Comparison of ENCODE assay signal across 20 mouse cellular contexts in the genomic region with DNA sequence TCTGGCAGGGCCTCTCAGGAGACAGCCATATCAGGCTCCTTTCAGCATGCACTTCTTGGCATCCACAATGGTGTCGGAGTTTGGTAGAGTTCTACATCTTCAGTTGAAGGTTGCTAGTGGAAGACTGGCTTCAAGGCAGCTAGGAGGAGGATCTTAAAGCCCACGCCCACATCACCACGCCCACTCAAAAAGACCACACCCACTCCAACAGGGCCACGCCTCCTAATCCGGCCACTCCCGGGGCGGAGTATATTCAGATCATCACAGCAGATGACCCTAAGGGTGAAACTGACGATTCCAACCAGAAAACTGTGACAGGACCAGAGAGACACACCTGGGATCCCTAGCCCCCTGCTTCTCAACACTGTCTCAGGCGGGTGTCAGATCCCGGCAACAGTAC.
DNase-seq lines count a peak whose midpoint lies in the region; ATAC-seq and TF ChIP-seq lines count a peak whose summit lies in the region.
"Had no signal": no experiment of that assay in that cellular context is flagged by ENCODE, and none has a peak within 500 bp of the region (broad histone marks: within the 10 kb centered on the region; RNA-seq: fewer than 3 reads in every experiment).

No protein-coding gene starts in this region.

- no peak overlapping the region for H3K4me2 ChIP-seq in midbrain, embryonic 15.5 days
- H3K4me2 ChIP-seq in forebrain, embryonic 12.5 days = no peak overlapping the region
- H3K4me2 ChIP-seq: embryonic facial prominence, embryonic 13.5 days; heart, embryonic 13.5 days had no signal

- no peak for TF ChIP-seq EP300 in ES-Bruce4 (IDR thresholded peaks at IDR 0.05; ENCODE audit: insufficient read depth, low read depth, low read length)

- WGBS in midbrain, embryonic 10.5 days = 77% methylated on average over 10 of the region's 10 CpGs
- 81% methylated on average over 10 of the region's 10 CpGs for WGBS in midbrain, embryonic 15.5 days
- WGBS in forebrain, embryonic 12.5 days = 80% methylated on average over 10 of the region's 10 CpGs

- H3K9me3 ChIP-seq in midbrain, embryonic 10.5 days (replicated peaks) = no peaks in the 10 kb centered on the region
- no peaks in the 10 kb centered on the region for H3K9me3 ChIP-seq in midbrain, embryonic 15.5 days
- no peaks in the 10 kb centered on the region for H3K9me3 ChIP-seq in ES-Bruce4 (replicated peaks; ENCODE audit: control insufficient read depth, insufficient read depth, low read length, poor library complexity, severe bottlenecking)
- H3K9me3 ChIP-seq in forebrain, embryonic 12.5 days = no peaks in the 10 kb centered on the region
- H3K9me3 ChIP-seq: embryonic facial prominence, embryonic 13.5 days; heart, embryonic 13.5 days had no signal

- H3K9ac ChIP-seq in midbrain, embryonic 15.5 days = no peak overlapping the region
- no peak overlapping the region for H3K9ac ChIP-seq in ES-Bruce4 (ENCODE audit: low read depth, poor library complexity, severe bottlenecking)
- no peak overlapping the region for H3K9ac ChIP-seq in forebrain, embryonic 12.5 days
- H3K9ac ChIP-seq: embryonic facial prominence, embryonic 13.5 days; heart, embryonic 13.5 days had no signal

- H3K27ac ChIP-seq in midbrain, embryonic 10.5 days (replicated peaks) = 0 out of 2 replicates have a peak overlapping the region, but pooled peaks have one; percentile 25
- H3K27ac ChIP-seq in midbrain, embryonic 15.5 days = no peak overlapping the region
- H3K27ac ChIP-seq in ES-Bruce4 (ENCODE audit: insufficient read depth, low read length) = no peak overlapping the region; the same call in 1 of the 2 replicates
- H3K27ac ChIP-seq in forebrain, embryonic 12.5 days = no peak overlapping the region
- H3K27ac ChIP-seq: embryonic facial prominence, embryonic 13.5 days; heart, embryonic 13.5 days had no signal

- H3K36me3 ChIP-seq in midbrain, embryonic 10.5 days = no peaks in the 10 kb centered on the region
- H3K36me3 ChIP-seq in midbrain, embryonic 15.5 days (replicated peaks) = no peaks in the 10 kb centered on the region
- no peaks in the 10 kb centered on the region for H3K36me3 ChIP-seq in ES-Bruce4 (ENCODE audit: control insufficient read depth, insufficient read depth, low read length, poor library complexity, severe bottlenecking)
- H3K36me3 ChIP-seq in forebrain, embryonic 12.5 days (replicated peaks) = no peaks in the 10 kb centered on the region
- H3K36me3 ChIP-seq: embryonic facial prominence, embryonic 13.5 days; heart, embryonic 13.5 days had no signal

- H3K4me1 ChIP-seq in midbrain, embryonic 10.5 days = peaks cover 29% of the 10 kb centered on the region
- H3K4me1 ChIP-seq in midbrain, embryonic 15.5 days = no peaks in the 10 kb centered on the region
- H3K4me1 ChIP-seq in ES-Bruce4 (ENCODE audit: control insufficient read depth, insufficient read depth, low read length) = no peaks in the 10 kb centered on the region
- H3K4me1 ChIP-seq in forebrain, embryonic 12.5 days = peaks cover 2% of the 10 kb centered on the region; the same call in 1 of the 2 replicates
- H3K4me1 ChIP-seq: heart, embryonic 13.5 days had no signal

- H3K4me3 ChIP-seq in midbrain, embryonic 10.5 days = no peak overlapping the region
- H3K4me3 ChIP-seq in midbrain, embryonic 15.5 days = no peak overlapping the region
- peak overlapping the region; percentile 30 for H3K4me3 ChIP-seq in ES-Bruce4 (ENCODE audit: low read depth, low read length)
- H3K4me3 ChIP-seq in forebrain, embryonic 12.5 days (replicated peaks) = no peak overlapping the region
- H3K4me3 ChIP-seq: embryonic facial prominence, embryonic 13.5 days; heart, embryonic 13.5 days had no signal

- H3K27me3 ChIP-seq in midbrain, embryonic 10.5 days (ENCODE audit: low read depth, poor library complexity, severe bottlenecking) = no peaks in the 10 kb centered on the region; the same call in 1 of the 2 replicates
- H3K27me3 ChIP-seq in midbrain, embryonic 15.5 days (replicated peaks) = no peaks in the 10 kb centered on the region
- H3K27me3 ChIP-seq in ES-Bruce4 (ENCODE audit: control insufficient read depth, insufficient read depth, low read length, poor library complexity, severe bottlenecking) = no peaks in the 10 kb centered on the region
- H3K27me3 ChIP-seq in forebrain, embryonic 12.5 days = 0 out of 2 replicates have a peak, but pooled peaks cover 9% of the 10 kb centered on the region
- H3K27me3 ChIP-seq: embryonic facial prominence, embryonic 13.5 days; heart, embryonic 13.5 days had no signal

- ATAC-seq in midbrain, embryonic 15.5 days (replicated peaks) = no peak
- ATAC-seq in forebrain, embryonic 12.5 days (ENCODE audit: low FRiP score) = no peak
- no peak for ATAC-seq in erythroid progenitor cell, adult 5-6 weeks (replicated peaks; ENCODE audit: low FRiP score, poor library complexity, severe bottlenecking)
- ATAC-seq: forebrain, embryonic 14.5 days; hindbrain, embryonic 16.5 days had no signal

- TF ChIP-seq CTCF in ES-Bruce4 (IDR thresholded peaks at IDR 0.05; ENCODE audit: low read depth, low read length) = no peak

- no peak for TF ChIP-seq POLR2A in ES-Bruce4 (IDR thresholded peaks at IDR 0.05; ENCODE audit: insufficient read depth, low read length)

- DNase-seq in midbrain, embryonic 10.5 days (ENCODE audit: low spot score) = no peak
- DNase-seq in ZHBTc4 (ENCODE audit: low read depth, low spot score) = peak; percentile 91
- no peak for DNase-seq in right cerebral cortex, postnatal 25 days
- DNase-seq: adrenal gland, adult 2 months; adrenal gland, postnatal 25 days; cerebellum, adult 11 months; cerebellum, adult 9-10 months; cerebellum, postnatal 25 days; gastrocnemius, postnatal 36 days; heart, adult 11 months; heart, postnatal 36 days; kidney, adult 11 months had no signal
